Mouse (Mus musculus): ENCODE results near the gene Tcfl5. TPM values are rescaled to one million over a fixed set of nuclear protein-coding genes. Genes with fewer than 3 reads are reported as not detected.

Tcfl5 gene
- total RNA-seq, 1 experiment from 2014 or later: not detected

DNA sequence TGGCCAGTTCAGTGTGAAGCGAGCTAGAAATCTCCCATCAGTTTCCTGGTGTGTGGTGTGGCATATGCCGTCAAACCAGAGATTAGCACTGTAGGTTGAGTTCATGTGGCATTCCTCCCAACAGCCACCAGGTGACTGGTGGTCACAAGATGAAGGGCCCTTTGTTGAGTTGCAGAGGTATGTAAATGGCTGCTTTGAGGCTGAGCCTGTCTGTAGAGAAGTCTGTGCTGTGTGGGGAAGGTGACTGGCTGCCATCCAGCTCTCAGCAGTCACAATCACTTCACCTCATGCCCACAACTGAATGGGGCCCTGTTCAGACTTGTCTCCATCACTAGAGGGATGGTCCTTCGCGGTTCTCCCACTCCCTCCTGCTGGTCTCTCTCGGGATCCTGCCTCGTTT is 37.7 kb downstream of the Tcfl5 start:
- ATAC-seq (ENCODE audit: extremely low read depth, insufficient number of reproducible peaks, low FRiP score, poor library complexity, severe bottlenecking): no peak

DNA sequence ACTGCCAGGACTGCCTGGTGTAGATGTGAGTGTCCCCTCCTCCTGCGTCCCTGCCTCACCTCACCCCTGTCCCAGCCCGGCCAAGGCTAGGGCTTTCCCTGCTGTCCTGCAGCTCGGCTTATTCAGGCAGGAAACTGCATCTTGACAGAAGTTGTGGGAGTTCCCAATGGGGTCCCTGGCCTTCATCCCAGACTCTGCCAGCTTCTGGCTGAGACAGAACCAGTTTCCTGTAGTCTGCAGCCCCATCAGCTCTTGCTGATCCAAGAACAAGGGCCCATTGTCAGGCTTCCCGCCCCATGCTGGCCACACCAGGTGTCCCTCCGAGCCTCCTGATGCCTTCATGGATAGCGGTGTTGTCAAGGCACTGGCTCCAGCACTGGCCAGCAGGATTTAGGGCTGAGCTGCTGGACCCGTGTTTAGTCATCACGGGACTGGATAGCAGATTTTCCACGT is 41.9 kb downstream of the Tcfl5 start:
- ATAC-seq (ENCODE audit: extremely low read depth, insufficient number of reproducible peaks, low FRiP score, poor library complexity, severe bottlenecking): no peak

DNA sequence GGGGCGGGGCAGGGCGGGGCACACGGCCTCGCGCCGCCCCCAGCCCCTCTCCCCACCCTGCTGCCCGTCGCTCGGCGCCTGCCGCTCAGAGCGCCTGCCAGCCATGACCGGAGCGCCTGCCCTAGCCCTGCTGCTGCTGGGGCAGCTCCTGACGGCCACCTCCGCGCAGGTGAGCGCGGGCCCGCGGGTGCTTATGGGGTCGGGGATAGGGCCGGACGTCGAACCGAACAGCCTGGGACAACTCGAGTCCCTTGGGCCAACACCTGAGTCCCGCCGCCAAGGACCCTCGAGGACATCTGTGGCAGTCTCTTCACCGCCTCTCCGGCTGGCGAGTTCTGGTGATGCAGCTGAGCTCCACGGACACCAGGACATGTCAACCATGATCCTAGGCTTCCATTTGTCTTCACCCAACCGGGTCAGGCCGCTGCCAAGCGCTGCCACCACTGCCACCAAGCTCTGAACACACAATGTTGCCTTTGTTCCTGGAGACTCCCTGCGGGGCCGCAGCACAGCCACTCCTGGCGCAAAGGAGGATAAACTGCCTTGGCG is 44.3 kb downstream of the Tcfl5 start:
- no peak for ATAC-seq (ENCODE audit: extremely low read depth, insufficient number of reproducible peaks, low FRiP score, poor library complexity, severe bottlenecking)

DNA sequence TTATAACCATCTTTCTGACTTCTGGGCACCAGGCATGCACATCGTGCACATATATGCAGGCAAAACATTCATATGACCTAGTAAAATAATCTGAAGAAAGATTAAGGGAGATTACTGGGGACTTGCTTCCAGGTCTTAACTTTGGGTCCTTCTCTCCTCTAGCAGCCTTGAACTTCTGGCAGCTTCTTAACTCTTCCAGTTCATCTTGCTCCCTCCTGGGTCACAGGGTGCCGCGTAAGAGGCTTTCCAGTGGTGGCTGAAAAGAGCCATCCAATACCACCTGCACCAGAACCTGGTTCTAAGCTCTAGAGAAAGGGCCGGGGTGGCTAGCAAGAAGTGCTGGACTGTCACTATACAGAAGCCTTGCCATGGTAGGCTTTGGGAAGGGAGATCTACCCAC is 45.0 kb downstream of the Tcfl5 start, which contains the start of gene Col9a3:
Col9a3 (plus strand) TSS at position 301 of the 400 bp plus-strand sequence.
- no peak for ATAC-seq (ENCODE audit: extremely low read depth, insufficient number of reproducible peaks, low FRiP score, poor library complexity, severe bottlenecking)

DNA sequence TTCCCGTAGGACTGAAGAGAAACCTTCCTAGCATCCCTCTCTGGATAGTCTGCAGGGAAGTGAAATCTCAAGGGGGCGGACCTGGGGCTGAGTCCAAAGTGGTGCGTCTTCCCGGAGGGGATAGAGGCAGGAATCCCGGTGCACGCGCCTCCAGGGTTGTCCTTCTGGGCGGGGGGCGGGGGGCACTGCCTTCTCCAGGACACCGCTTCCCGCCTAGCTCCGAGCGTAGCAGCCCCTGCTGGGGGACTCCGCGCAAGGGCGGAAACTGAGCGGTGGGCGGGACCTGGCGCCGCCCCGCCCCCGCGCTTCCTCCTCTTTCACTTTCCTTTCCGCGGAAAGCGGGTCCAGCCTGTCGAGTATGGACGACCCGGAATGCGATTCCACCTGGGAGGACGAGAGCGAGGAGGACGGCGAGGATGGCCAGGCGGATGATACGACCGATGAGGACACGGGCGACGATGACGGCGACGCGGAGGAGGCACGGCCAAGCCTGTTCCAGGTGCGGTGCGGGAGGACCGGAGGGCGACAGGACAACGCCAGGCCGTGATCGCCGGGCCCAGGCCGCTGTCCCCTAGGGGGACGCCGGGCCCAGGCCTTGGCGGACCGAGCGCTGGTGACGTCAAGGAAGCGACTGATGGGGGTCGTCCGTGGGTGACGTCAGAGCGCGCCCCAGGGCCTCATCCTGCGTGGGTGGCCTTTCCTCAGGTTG is 53.2 kb downstream of the Tcfl5 start, which contains the start of gene Ogfr:
Ogfr (plus strand) TSS at position 123 of the 709 bp plus-strand sequence.
- peak; percentile 74 for ATAC-seq (ENCODE audit: extremely low read depth, insufficient number of reproducible peaks, low FRiP score, poor library complexity, severe bottlenecking)

DNA sequence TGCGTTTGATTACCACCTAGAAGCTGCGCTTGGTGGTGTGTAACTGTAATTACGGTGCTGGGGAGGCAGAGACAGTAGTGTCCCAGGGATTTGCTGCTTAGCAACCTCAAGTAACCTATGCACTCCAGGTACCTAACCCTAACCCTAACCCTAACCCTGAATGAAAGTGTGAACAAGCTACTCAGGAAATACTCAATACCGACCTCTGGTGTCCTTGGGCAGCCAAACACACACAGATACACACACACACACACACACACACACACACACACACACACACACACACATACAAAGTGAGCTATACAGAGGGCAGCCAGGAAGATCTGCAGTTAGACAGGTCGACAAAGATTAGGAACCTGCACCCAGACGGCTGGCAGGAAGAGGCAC is 53.8 kb downstream of the Tcfl5 start:
- no peak for ATAC-seq (ENCODE audit: extremely low read depth, insufficient number of reproducible peaks, low FRiP score, poor library complexity, severe bottlenecking)

DNA sequence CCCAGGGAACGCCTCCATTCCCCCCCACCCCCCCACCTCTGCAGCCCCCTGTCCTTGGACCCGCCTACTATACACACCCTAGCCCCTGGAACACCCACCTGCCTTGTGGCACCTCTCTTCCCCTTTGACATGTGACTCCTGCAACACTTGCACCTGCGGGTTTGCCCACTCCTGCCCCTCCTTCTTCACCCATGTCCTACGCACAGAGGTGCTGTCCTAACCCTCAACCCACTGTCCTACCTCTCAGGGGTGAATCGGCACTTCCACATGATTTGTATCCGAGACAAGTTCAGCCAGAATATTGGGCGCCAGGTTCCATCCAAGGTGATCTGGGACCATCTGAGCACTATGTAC is 59.4 kb downstream of the Tcfl5 start:
- no peak for ATAC-seq (ENCODE audit: extremely low read depth, insufficient number of reproducible peaks, low FRiP score, poor library complexity, severe bottlenecking)

DNA sequence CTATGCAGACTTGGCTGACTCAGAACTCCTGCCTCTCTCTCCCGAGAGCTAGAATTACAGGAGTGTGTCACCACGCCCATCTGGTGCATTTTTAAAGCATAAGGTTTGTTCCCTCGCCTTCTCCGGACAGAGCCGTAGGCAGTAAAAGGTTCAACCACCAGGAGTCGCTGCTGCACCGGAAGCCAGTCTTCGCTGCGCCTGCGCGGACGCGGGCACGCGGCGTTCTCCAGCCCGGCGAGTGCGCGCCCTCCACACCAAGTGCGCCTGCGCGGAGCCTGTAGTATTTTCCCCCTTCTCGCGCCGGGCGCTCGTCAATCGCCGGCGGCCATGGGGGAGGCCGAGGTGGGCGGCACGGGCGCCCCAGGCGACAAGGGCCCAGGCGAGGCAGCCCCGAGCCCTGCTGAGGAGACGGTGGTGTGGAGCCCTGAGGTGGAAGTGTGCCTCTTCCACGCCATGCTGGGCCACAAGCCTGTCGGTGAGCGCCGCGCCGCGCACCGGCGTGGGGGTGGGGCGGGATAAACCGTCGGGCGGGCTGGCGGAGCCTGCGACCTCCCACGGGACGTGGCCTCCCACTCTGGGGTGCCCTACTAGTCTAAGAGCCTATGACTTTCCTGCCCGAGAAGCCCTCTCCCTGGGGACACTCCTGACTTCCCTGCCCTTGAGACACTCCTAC is 59.9 kb downstream of the Tcfl5 start:
- ATAC-seq (ENCODE audit: extremely low read depth, insufficient number of reproducible peaks, low FRiP score, poor library complexity, severe bottlenecking): peak; percentile 74

DNA sequence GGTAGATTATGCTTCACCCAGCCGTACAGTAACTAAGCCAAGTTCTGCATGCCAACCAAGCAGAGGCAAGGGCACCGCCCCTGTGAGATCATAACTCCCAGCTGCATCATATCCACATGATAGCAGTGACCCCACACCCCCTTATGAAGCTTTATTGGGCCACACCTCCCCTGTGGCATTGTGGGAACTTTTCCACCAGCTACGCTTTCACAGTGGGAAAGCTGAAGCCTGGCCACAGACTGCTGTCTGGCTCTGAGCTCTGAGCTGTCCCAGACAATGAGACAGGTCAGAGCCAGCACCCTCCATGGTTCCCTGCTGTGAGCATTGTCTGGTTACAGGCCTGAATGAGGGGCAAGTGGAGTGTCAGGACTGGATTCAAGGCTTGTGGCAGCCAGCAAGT is 61.5 kb downstream of the Tcfl5 start, which contains the start of gene Mrgbp:
Mrgbp (plus strand) TSS at position 303 of the 400 bp plus-strand sequence.
- ATAC-seq (ENCODE audit: extremely low read depth, insufficient number of reproducible peaks, low FRiP score, poor library complexity, severe bottlenecking): no peak

DNA sequence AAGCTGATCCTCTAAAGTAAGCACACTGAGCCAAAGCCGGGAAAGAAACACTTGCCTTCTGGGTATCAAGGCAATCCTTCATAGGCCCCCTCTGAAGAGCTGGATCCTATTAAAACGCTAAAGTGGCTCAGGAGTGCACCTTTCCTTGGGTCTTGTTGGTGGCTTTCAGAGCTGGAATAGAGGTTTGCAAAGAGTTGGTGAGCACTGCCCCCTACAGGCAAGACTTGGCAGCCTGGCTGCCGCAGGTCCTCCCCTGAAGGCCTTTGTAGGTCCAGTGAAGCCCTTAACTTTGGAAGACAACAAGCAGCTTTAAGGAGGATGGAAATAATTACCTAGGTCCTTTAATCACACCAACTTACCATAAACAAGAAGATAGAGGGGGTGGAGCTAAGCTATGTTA is 63.8 kb downstream of the Tcfl5 start:
- peak; percentile 56; the same call in 1 of the 2 replicates for ATAC-seq (ENCODE audit: extremely low read depth, insufficient number of reproducible peaks, low FRiP score, poor library complexity, severe bottlenecking)

DNA sequence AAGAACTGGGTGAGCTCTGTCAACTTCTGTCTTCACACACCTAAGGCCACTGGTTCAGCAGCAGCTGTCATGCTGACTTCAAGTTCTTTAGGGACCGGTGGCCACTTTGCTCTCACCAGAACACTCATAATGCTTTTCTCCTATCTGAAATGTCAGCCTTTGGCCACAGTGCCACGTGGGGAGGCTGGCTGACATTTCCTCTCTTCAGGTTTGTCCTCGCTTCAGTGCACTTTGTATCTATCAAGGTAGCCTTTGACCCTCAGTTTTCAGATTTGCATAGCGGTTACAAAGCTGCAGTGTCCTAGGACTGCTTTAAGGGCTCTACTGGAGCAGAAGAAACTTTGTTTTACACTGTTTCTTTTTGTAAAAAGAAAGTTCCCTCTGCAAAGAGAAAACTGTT is 66.0 kb downstream of the Tcfl5 start:
- ATAC-seq (ENCODE audit: extremely low read depth, insufficient number of reproducible peaks, low FRiP score, poor library complexity, severe bottlenecking): no peak; the same call in 1 of the 2 replicates

Other genes starting within 250 kb of the Tcfl5 start
- 6.4 and 8.4 TPM in 2 replicates for gene Slco4a1, start 186.5 kb downstream of the Tcfl5 start, total RNA-seq (2017)
- gene Ntsr1, start 142.7 kb downstream of the Tcfl5 start, total RNA-seq (2017): not detected in 2 replicates
- gene Mrgbp, start 61.4 kb downstream of the Tcfl5 start, total RNA-seq (2017): 46.7 TPM in 2 replicates
- 56.9 and 76.6 TPM in 2 replicates for gene Ogfr, start 53.5 kb downstream of the Tcfl5 start, total RNA-seq (2017)
- 2.0 and 2.2 TPM in 2 replicates for gene Col9a3, start 44.9 kb downstream of the Tcfl5 start, total RNA-seq (2017)
- 102 and 114 TPM in 2 replicates for gene Dido1, start 67.3 kb upstream of the Tcfl5 start, total RNA-seq (2017)
- gene Gid8, start 67.4 kb upstream of the Tcfl5 start, total RNA-seq (2017): 66.9 and 77.9 TPM in 2 replicates
- 10.2 and 12.1 TPM in 2 replicates for gene Slc17a9, start 82.6 kb upstream of the Tcfl5 start, total RNA-seq (2017)
- gene Bhlhe23, start 134.2 kb upstream of the Tcfl5 start, total RNA-seq (2017): not detected in 2 replicates